Mouse (Mus musculus) ovary, postnatal 10 days (tissue): Measurements from ENCODE around the gene Pak6.
"Not testable (repeated sequence)": the region's sequence is repeated elsewhere in the genome, so short reads cannot be mapped to it uniquely, and the experiment has no call there.

Experiments
- DNase-seq: peaks from one replicate; pipeline ENCODE4 v3.0.0; 2022; ENCODE audit warnings: low spot score

Pak6 gene

DNA sequence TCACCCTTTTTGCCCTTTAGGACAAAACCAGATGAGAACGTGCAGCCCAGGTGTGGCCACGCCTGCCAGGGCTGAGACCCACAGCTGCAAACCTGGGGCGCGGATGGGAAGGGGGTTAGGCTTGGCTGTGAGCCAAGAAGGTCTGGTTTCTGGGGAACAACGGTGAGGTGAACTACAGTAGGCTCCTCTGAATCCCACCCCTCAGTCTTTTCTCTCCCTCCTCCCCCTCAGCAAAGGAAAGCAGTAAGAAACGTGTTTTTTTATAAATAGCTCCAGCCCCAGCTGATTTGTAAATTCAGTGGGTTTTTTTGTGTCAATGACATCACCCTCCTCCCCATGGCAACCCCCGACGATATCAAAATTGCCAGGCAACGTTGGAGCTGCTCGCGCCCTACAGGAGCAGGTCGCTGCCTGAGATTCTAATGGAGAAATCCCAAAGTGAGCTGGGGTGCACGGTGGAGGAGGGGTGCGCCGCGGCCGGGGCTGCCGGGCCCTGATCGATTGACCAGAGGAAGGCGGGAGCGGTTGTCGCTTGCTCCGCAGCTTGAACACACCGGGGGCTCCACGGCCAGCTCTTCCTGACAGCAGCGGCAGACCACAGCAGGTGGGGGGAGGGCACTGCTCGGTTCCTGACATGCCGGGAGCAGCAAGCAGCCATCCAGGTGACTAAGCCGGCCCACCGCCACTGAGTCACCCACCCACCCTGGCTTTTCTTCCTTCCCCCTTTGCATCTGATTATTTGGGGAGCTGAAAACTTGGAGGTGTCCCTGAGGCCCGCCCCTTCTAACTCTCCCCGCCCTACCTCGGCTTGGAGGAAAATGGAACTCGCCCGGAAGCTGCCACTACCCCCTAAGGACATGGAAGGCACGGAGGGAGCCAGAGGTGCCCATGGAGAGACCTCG lies at the start of gene Pak6:
Gene Pak6 (plus strand): TSS at position 402 of the 902 bp plus-strand sequence.
- DNase-seq = no peak

DNA sequence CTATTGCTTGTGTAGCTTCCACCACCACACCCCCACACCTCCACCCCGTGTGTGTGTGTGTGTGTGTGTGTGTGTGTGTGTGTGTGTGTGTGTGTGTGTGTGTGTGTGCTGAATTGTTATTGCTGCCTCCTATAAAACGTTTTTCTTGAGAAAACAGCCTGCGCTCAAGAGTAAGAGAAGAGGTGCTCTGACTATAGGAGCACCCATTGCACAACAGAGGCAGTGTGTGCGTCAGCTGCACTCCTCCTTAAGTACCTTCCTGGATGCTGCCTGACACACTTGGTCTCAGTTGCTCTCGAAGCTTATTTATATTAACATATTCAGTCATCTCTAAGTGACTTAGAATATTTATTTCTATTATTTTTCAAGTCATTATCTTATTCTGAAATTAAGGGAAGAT lies 45.1 kb upstream of the Pak6 start:
- DNase-seq = no peak

DNA sequence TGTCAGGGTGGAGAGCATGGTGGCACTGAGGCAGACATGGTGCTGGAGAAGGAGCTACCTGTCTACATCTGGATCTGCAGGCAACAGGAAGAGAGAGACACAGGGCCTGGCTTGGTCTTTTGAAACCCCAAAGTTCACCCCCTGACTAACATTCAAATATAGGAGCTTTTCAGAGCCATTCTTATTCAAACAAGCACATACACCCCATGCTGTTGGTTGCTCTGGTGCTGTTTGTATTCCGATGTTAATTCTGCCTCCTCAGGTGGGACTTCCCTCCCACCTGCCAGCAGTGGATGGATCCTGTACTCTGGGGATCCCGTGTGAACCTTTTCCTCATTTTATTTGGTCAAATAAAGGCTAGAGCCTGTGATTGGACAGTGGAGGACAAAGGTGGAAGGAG lies 43.0 kb upstream of the Pak6 start:
- no peak for DNase-seq

DNA sequence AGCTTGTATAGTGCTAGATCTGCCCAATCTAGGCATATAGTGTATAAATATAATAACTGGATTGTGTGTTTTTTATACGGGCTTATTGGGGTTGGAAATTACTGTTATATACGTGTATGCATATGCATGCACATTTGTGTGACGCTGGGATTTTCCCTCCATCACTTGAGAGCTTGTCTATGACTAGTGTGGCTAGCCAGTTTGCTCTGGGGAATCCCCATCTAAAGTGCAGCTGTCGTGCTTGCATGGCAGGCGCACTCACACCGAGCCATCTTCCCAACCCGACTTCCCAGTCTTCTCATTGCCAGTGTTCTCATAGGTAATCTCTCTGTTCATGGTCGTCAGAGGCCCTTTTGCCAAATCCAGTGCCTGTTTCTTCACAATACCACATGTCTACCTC lies 42.5 kb upstream of the Pak6 start:
- DNase-seq = no peak

DNA sequence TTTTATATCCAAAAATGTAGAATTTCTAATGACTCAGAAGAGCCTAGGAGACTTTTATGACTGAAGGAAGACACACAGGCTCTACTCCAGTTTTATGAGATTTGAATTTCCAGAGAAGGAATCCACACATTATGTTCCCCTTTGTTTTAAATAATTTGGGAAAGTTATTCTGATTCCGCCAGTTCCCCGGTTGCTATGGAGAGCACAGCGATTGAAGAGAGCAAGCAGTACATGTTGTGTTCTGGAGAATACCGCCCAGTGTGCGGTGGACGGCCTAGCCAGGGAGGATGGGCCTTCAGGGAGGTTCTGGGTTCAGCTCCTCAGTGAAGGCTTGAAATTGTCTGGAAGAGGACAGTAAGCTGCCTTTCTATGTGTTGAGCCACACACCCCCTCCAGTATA lies 33.8 kb upstream of the Pak6 start:
- no peak for DNase-seq

DNA sequence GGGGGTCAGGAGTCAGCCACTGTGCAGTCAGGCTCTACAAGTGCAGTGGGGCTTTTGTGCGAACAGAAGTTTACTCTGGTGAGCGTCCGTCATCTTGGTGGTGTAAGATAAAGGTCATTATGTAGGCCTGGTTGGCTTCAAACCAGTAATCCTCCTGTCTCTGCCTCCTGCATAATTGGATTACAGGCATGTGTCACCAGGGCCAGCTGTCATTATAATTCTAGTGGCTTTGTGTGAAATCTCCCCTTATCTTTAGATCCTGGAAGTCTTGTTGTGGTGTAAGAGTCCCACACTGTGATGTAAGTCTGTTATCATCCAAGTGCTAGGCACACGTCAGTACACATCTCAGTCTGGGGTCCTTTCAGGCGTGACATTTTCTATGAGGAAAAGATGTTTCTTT lies 29.7 kb upstream of the Pak6 start:
- no peak for DNase-seq

DNA sequence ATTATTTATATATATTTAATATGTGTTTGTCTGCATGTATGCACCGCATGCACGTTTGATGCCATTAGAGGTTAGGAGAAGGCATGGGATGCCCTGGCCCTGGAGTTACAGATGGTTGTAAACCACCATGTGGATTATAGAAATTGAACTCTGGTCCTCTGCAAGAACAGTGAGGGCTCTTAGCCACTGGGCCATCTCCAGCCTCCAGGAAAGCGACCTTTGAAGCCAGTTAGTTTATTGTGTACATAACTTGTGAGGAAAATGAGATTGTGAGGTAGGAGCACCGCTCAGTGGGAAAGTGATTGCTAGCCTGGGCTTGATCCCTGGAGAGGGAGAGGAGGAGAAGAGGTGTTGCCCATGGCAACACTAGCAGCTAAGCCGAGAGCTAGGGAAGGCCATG lies 25.8 kb upstream of the Pak6 start:
- no peak for DNase-seq

DNA sequence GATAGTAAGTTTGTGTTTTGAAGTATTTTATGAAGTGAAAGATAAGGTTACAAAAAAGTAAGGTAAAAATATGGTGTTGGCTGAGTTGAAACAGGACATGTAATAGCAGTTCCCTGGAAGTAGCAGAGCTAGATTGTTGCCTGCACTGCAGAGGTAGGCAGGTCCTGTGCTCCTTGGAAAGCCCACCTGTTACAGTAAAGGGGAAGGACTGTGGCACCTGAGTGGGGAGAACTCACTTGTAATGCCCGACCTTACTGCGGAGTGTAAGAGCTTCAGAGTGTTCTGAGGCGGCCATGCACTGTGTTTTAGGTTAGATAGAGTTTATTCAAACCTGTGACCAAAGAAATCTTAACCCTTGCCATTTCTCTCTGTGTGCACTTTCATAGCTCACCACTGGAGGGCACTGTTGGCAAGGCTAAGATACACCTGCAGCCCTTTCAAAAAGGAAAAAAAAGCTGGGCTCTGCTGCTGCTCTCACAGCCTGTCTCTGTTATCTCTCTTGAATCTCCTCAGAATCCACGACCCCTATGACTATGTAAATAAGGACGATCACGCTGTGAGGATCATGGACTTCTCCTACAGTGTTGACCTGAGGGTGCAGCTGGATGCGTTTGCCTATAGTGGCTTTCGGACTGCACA lies 25.1 kb upstream of the Pak6 start:
- peak; percentile 52 for DNase-seq

DNA sequence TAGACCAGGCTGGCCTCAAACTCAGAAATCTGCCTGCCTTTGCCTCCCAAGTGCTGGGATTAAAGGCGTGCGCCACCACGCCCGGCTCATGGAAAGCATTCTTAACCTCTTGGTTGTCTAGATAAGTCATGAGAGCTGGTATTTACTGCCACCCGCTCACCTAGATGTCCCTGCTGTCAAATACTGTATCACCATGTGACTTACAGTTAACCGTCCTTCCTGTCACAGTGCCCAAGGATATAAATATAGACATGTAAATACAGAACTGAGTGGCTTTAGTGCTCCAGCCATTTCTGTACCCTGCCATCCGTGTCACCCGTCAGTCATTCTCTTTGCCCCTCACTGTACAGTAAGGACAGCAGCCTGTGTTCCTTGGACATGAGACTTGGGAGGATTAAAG lies 24.4 kb upstream of the Pak6 start:
- DNase-seq = no peak

DNA sequence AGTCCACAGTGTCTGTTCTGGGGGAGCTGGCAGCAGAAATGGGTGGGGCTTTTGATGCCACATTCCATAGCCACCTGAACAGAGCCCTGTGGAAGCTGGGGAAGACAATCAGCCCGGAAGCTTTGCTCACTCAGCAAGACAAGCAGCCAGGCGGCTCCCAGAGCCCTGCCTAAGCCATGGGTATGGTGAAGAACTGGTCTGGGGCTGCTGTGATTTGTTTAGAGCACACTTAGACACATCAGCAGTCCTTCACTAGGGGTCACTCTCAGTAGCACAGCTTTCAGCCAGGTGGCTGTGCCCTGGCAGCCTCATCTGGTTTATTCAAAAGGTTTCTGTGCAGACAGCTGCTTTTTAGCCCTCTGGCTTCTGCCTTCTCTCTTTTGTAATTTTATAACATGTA lies 22.0 kb upstream of the Pak6 start:
- DNase-seq = no peak

DNA sequence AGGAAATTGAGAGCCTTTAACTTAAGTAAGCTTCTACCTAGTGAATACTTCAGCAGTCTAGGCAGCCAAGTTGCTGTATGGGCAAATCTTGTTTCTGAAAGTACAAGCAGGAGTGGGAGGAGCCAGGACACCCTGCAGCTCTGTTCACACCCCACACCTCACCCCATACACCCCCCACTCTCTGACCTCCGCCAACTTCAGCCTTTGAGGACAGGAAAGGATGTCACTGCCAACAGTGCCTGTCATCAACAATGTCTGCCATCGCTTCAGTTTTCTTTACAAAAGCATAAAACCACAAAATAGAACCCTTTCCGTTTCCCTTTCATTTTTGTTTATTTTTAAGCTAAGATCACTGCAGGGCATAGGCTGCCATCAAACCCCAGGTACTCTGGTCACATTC lies 20.7 kb upstream of the Pak6 start:
- DNase-seq = no peak

DNA sequence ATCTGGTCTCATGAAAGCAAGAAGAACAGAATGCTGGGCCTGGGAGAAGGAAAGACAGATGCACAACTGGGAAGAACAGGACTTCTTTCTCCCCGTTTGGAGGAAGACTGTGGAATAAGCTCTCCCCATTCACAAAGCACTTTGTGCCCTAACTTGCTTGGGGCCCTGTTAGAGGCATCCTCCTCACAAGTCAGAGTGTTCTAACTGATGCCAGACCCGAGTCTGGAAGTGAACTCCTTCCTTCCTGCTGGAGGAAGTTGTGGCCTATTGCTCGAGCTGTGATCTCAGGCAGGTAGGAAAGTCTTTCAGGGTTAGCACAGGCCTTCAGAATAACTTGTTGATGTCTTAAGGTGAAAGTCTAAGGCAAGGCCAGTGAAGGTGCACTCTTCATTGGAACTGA lies 20.2 kb upstream of the Pak6 start:
- no peak for DNase-seq

DNA sequence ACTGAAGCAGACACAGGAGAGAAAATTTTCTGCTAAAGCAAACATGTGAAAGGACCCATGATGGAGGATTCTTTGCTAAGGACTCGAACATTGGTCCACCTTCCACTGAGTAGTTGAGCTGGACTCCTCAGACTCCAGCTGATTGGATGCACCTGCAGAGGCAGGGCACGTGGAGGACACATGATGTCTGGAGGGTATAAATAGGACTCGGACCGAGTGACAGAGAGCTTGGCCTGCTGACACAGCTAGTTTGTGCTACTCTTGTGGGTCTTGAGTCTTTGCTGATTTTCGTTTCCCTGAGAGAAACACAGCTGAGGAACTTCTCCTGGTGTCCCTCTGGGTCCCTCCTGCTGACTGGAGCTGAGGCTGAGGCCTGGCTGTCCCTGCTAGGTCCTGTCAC lies 16.4 kb upstream of the Pak6 start:
- DNase-seq = no peak

DNA sequence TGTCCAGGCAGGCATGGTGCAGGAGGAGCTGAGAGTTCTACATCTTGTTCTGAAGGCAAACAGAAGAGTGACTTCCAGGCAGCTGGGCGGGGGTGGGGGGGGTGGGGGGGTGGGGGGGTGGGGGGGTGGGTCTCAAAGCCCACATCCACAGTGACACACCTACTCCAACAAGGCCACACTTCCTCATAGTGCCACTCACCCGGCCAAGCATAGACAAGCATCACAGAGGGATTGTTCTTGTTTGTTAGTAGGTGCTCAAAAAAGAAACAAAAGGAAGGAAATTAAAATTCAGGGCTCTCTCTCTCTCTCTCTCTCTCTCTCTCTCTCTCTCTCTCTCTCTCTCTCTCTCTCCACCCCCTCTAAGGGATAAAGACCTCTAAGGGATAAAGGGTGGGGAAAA lies 12.4 kb upstream of the Pak6 start:
- DNase-seq = not testable (repeated sequence)

DNA sequence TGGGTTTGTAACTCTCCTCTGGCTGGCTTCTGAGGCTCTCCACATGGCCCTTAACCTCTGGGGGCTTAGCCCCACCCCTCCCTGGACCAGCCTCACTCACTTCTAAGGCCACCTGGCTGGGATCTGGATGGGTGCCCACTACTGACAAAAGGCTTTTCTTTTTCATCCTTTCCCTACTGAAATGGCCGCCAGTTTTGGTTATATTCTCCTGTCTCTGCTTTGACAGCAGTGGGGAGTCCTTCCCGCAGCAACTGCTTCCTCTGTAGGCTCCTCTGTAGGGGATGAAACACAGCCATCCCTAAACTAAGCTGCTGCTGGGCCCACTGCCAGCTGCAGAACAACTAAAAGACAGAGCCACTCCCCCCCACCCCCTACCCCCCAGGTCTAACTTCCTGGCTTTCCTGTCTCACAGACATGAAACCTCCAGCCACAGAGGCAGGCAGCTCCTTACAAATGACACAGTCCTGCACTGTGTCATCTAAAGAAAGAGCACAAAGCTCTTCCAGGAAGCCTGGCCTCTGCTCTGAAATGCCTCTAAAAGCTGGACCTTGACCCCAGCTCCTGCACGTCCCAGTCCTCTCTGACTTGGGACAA lies 6.3 kb upstream of the Pak6 start:
- no peak for DNase-seq

DNA sequence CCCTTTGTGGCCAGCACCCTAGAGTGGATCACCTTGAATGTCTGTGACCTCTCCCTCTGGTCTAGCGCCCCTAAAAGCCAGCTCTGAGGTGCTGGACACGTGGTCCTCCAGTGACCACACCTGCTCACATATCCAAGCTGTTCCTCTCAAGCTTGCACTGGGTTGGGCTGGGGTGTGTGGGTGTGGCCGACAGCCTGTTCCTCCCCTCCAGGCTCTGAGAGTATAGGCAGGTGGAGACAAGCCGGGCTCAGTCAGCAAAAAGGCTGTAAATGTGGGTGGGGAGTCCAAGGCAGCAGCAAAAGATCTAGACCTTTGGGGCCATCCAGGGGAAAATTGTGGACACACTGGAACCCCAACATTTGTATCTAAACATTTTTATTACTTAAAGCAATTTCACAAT lies 4.6 kb upstream of the Pak6 start:
- no peak for DNase-seq

DNA sequence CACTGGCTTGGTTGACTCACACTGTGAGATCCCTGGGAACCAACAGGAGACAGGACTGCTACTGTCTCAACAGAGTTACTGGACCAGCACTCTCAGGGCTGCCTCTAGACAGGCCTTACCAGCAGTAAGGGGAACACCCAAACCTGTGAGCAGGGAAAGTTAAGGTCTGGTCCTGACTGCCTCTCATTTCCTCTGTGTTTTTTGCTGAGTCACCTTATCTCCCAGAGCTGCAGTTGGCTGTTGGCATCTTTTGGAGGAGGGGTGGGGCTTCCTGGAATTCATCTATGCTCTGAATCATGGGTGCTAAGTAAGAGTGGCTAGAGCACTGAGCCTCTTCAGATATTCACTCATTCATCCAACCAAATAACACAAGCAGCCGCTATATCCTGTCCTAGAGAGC lies 4.0 kb upstream of the Pak6 start:
- no peak for DNase-seq

DNA sequence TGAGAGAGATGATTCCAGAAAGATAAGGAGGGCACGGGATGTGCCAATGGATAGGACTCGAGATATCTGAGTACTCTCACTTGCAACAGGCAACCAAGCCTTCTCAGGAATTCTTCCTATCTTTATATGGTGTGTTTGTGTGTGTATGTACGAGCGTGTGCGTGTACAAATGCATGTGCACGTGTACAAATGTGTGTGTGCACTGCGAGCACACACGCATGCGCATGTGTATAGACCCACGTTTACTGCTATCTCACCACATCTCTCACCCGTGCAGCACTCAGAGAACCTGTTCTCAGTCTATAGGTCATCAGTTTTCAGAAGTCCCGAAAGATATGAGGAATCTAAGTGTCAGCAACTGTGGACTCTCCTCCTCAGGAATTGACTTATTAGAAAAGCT lies 3.6 kb upstream of the Pak6 start:
- DNase-seq = no peak

DNA sequence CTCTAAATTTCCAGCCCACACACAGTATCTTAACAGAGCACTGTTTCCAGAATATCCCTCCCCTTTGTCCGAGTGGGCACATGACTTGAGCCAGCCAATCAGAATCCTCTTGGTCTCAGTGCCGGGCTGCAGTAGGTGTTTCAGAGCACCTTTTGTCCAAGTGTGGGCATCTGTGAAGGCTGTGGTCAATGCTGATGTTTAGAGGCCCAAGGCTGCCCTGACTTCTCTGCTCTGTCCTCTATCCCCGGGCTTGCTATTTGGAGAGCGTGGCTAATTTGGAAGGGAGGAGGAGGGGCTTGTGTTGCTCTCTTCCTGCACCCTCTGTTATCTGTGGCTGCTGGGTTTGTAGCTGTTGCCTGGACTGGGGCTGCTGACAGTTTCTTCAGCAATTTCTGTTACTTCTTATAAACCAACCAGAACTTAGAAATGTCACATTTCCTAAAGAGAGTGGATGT lies 3.1 kb upstream of the Pak6 start:
- no peak for DNase-seq

DNA sequence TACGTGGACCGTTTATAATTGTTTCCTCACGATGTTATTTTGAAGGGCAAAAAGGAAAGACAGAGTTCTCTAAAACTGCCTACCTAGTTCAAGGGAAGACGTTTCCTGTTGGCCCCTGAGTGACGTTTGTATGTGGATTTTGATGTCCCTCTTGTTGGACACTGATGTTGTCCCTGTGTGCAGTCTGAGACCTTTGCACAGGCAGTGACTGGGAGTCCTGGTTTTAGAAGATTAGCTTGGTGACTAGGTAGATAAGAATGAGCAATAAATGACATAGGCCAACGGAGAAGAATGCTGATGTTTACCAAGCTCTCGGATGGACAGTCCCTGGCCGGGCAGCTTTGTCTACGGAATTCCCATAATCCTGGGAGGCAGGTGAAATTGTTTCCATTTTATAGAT lies 1.2 kb upstream of the Pak6 start:
- DNase-seq = no peak

DNA sequence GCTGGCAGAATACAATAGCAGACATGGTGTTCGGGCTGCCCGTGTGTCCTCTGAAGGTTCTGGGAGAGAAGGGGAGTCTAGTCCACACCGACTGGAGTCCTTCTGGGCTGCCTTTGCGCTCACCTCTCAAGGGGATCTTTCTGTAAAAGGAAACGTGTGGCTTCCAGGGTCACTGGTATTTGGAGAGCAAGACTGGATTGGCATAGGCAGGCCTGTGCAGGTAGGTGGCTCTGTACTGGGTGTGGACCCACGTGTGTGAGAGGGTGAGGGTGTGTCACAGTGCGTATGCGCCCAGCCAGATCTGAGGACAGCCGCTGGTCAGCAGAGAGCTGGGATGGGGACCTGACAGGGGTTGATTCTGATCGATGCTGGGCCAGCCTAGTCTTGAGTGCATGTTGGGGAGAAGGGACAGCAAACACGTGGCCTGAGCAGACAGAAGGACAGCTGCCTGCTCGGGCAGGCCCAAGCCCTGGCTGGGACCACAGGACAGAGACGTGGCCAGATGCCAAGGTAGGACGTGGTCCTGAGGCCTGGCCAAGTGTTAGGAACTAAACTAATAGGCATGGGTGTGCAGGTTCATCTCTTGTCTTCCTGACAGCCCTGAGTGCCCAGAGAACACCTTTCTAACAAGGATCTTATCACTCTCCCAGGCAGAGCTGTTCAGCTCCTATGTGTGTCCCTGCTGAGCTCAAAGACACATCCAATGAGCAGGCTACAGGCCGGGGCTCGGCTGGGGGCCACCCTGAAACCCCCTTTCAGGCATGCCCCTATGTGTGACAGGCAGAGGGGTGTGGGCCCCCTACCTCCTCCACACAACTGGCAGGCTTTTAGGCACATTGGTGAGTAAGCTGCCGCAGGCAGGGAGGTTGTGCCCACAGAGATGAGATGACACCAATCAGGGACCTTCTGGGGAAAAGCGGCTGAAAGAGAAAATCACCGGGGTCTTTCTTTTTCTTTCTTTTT lies 982 bp downstream of the Pak6 start:
- DNase-seq = no peak

DNA sequence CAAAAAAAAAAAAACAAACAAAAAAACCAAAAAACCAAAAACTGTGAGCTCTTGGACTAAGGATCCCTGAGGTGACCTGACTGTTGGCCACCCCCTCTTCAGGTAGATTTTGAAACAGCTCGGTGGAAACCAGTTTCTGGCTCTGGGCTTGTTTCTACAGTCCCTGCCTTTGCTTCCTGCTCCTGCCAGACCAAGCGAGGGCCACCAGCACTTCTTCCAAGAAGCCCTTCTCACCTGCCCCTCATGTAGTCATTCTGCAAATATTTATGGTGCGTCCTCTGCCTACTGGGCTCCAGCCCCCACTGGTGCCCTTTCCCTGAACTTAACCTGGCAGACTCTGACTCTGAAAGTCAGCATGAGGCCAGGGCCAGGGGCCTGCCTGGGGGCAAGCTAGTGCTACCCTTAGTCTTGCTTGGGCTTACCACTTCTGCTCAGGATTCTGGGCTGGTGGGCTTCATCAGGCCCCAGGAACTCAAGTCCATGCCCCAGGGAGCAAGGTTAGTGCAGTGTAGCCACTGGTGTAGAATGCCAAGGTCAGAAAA lies 1.9 kb downstream of the Pak6 start:
- no peak for DNase-seq
